Mouse (Mus musculus): ENCODE data around the gene Rhbdf2. TPM values are rescaled to one million over a fixed set of nuclear protein-coding genes. Genes with fewer than 3 reads are reported as not detected.
"Not testable (repeated sequence)": the region's sequence is repeated elsewhere in the genome, so short reads cannot be mapped to it uniquely, and the experiment has no call there.

Gene Rhbdf2
- total and polyA plus RNA-seq, 2 experiments from 2014 or later, result 6.1 to 19.0 TPM

DNA sequence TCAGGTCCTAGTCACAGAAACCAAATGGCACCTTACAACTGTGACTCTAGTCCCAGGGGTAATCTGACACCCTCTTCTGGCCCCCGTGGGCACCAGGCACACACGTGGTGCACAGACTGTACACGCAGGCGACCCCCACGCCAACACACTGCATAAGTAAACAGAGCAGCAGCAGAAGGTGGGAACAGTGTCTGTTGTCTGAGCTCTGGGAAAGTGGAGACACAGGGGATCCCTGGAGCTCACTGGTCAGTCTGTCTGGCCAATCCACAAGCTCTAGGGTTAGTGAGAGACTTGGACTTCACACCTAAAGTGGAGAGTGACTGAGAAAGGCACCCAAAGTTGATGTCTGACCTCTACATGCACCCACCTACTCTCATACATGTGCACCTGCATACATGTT lies 42.5 kb upstream of the Rhbdf2 start:
- Histone ChIP-seq H3K4me1 (ENCODE audit: control insufficient read depth, insufficient read depth) (peaks cover 17% of the 10 kb centered on the region), H3K27ac (ENCODE audit: low read depth) (no peak overlapping the region), H3K9me3 (replicated peaks; ENCODE audit: control insufficient read depth, low read length) (no peaks in the 10 kb centered on the region), H3K27me3 (ENCODE audit: control insufficient read depth, insufficient read depth, low read length) (no peaks in the 10 kb centered on the region), H3K9ac (replicated peaks; ENCODE audit: low read depth, low read length) (no peak overlapping the region), H3K4me3 (ENCODE audit: low read depth, low read length) (no peak overlapping the region), H3K36me3 (replicated peaks; ENCODE audit: control insufficient read depth, insufficient read depth, low read length) (peaks cover 16% of the 10 kb centered on the region), H3K4me2 (ENCODE audit: low read depth, low read length) (no peak overlapping the region)
- 29% methylated on average over 5 of the region's 5 CpGs for WGBS
- DNase-seq (ENCODE audit: low spot score), result no peak
- ATAC-seq (ENCODE audit: insufficient read depth, low read depth), result no peak
- no peak for TF ChIP-seq CTCF (IDR thresholded peaks at IDR 0.05; ENCODE audit: low read depth)
- TF ChIP-seq EP300 (IDR thresholded peaks at IDR 0.05; ENCODE audit: low read depth), result no peak

DNA sequence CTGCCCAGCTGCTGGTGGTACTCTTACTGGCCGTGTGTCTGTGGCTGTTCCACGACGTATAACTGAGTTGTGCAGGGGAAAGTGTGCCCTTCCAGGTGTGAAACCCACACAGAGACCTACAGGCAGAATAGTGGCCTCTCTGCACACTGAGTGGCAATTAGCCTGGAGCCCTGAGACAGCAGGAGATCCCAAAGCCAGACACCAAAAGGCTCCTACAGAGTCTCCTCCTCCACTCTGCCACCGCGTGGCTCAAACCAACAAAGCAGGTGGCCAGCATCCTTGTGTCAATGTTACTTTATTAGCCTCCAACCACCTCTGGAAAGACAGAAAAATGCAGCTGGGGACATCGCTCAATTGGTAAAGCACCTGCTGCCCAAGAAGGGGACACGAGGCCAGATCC lies 42.0 kb upstream of the Rhbdf2 start:
- Histone ChIP-seq H3K36me3 (replicated peaks; ENCODE audit: control insufficient read depth, insufficient read depth, low read length) (peaks cover 12% of the 10 kb centered on the region), H3K4me3 (ENCODE audit: low read depth, low read length) (no peak overlapping the region), H3K9me3 (replicated peaks; ENCODE audit: control insufficient read depth, low read length) (no peaks in the 10 kb centered on the region), H3K27me3 (ENCODE audit: control insufficient read depth, insufficient read depth, low read length) (no peaks in the 10 kb centered on the region), H3K27ac (ENCODE audit: low read depth) (no peak overlapping the region; the same call in 1 of the 2 replicates), H3K4me1 (ENCODE audit: control insufficient read depth, insufficient read depth) (peaks cover 15% of the 10 kb centered on the region), H3K9ac (replicated peaks; ENCODE audit: low read depth, low read length) (no peak overlapping the region), H3K4me2 (ENCODE audit: low read depth, low read length) (no peak overlapping the region)
- 50% methylated on average over 7 of the region's 7 CpGs for WGBS
- DNase-seq (ENCODE audit: low spot score) (no peak), ATAC-seq (ENCODE audit: insufficient read depth, low read depth) (no peak)
- no peak for TF ChIP-seq EP300 (IDR thresholded peaks at IDR 0.05; ENCODE audit: low read depth)
- TF ChIP-seq CTCF (IDR thresholded peaks at IDR 0.05; ENCODE audit: low read depth), result peak; percentile 43

DNA sequence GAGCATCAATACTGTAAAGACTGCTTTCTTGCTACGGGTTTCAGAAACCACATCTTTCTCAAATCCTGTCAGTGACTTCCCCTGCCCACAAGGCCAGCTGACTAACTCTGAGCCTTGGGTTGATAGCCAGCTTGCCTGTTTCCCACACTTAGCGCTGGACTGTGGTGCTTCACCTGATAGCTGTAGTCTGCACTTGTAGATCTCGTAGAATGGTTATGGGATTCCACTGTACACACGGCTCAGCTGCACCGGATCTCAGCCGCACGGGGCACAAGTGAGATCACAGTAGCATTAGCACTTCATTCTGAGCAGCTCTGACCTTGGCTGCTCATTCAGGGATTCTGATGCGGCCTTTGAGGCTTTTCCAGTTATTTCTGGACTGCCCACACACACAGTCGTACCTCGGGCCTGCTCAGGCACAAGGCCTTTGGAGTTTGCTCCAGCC lies 41.6 kb upstream of the Rhbdf2 start:
- no peak overlapping the region for H3K9ac ChIP-seq (replicated peaks; ENCODE audit: low read depth, low read length)
- DNase-seq (ENCODE audit: low spot score), result no peak

DNA sequence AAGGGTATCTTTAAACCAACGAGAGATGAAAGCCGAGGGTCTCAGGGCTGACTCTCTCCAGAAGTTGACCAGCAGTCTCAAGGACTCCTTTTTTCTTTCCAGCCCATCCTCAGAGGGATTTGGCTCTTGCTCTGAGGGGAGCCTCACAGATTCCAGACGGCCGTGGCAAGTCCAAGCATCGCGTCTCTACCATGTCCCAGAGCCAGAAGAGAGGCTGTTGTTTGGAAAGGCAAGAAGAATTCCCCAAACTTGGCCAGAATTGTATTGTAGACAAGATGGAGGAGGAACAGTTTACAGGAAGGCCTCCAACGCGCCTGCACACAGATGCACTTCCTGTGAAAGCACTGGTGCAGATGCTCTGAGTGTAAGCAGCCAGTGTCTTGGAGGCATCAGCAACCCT lies 41.1 kb upstream of the Rhbdf2 start:
- DNase-seq (ENCODE audit: low spot score) (no peak), ATAC-seq (ENCODE audit: insufficient read depth, low read depth) (no peak)
- TF ChIP-seq EP300 (IDR thresholded peaks at IDR 0.05; ENCODE audit: low read depth), result no peak
- TF ChIP-seq CTCF (IDR thresholded peaks at IDR 0.05; ENCODE audit: low read depth), result no peak
- H3K4me3 ChIP-seq (ENCODE audit: low read depth, low read length), result no peak overlapping the region
- H3K4me1 ChIP-seq (ENCODE audit: control insufficient read depth, insufficient read depth), result peaks cover 12% of the 10 kb centered on the region
- no peaks in the 10 kb centered on the region for H3K9me3 ChIP-seq (replicated peaks; ENCODE audit: control insufficient read depth, low read length)
- no peaks in the 10 kb centered on the region for H3K27me3 ChIP-seq (ENCODE audit: control insufficient read depth, insufficient read depth, low read length)
- peaks cover 3% of the 10 kb centered on the region for H3K36me3 ChIP-seq (replicated peaks; ENCODE audit: control insufficient read depth, insufficient read depth, low read length)
- WGBS, result 70% methylated on average over 8 of the region's 8 CpGs
- no peak overlapping the region for H3K9ac ChIP-seq (replicated peaks; ENCODE audit: low read depth, low read length)
- peak overlapping the region; percentile 41; the same call in 1 of the 2 replicates for H3K27ac ChIP-seq (ENCODE audit: low read depth)
- H3K4me2 ChIP-seq (ENCODE audit: low read depth, low read length), result no peak overlapping the region

More for the DNA sequence above, 41.6 kb upstream of the Rhbdf2 start:
- Histone ChIP-seq H3K27ac (ENCODE audit: low read depth) (peak overlapping the region; percentile 41; the same call in 1 of the 2 replicates), H3K4me2 (ENCODE audit: low read depth, low read length) (no peak overlapping the region), H3K4me3 (ENCODE audit: low read depth, low read length) (no peak overlapping the region), H3K27me3 (ENCODE audit: control insufficient read depth, insufficient read depth, low read length) (no peaks in the 10 kb centered on the region), H3K36me3 (replicated peaks; ENCODE audit: control insufficient read depth, insufficient read depth, low read length) (peaks cover 7% of the 10 kb centered on the region), H3K9me3 (replicated peaks; ENCODE audit: control insufficient read depth, low read length) (no peaks in the 10 kb centered on the region), H3K4me1 (ENCODE audit: control insufficient read depth, insufficient read depth) (peaks cover 15% of the 10 kb centered on the region)
- ATAC-seq (ENCODE audit: insufficient read depth, low read depth), result no peak
- no peak for TF ChIP-seq CTCF (IDR thresholded peaks at IDR 0.05; ENCODE audit: low read depth)
- TF ChIP-seq EP300 (IDR thresholded peaks at IDR 0.05; ENCODE audit: low read depth), result no peak
- WGBS, result 47% methylated on average over 10 of the region's 10 CpGs

DNA sequence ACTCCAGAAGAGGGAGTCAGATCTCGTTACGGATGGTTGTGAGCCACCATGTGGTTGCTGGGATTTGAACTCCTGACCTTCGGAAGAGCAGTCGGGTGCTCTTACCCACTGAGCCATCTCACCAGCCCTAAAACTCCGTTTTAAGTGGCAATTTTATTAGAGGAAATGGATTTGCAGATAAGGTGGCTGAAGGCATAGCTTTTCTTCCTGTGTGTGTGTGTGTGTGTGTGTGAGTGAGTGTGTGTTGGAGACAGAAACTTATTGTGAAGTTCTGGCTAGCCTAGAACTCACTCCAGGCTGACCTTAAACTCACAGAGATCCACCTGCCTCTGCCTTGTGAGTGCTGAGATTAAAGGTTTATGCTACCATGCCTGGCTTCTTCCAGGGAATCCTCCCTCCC lies 40.2 kb upstream of the Rhbdf2 start:
- not testable (repeated sequence) for DNase-seq (ENCODE audit: low spot score); H3K4me3 ChIP-seq (ENCODE audit: low read depth, low read length); ATAC-seq (ENCODE audit: insufficient read depth, low read depth); H3K4me2 ChIP-seq (ENCODE audit: low read depth, low read length); H3K9ac ChIP-seq (replicated peaks; ENCODE audit: low read depth, low read length); H3K36me3 ChIP-seq (replicated peaks; ENCODE audit: control insufficient read depth, insufficient read depth, low read length); H3K27me3 ChIP-seq (ENCODE audit: control insufficient read depth, insufficient read depth, low read length); H3K27ac ChIP-seq (ENCODE audit: low read depth); H3K9me3 ChIP-seq (replicated peaks; ENCODE audit: control insufficient read depth, low read length)
- peaks cover 12% of the 10 kb centered on the region for H3K4me1 ChIP-seq (ENCODE audit: control insufficient read depth, insufficient read depth)
- 63% methylated on average over 3 of the region's 5 CpGs for WGBS

DNA sequence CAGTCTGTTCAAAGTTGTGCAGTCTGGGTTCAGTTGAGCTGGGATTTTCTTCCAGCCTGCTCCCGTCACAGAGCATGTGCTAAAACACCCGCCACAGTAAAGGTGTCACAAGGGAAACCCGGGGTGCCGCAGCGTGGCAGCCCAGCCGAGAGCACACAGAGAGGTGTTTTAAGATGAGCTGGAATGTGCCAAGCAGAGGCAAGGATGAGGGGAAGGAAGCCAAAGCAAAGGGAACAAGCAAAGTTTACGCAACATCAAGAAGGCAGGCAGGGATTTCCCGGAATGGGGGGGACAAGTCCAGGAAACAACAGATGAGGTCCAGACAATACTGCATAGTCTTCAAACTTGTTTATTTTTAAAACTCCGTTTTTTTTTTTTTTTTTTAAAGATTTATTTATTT lies 39.7 kb upstream of the Rhbdf2 start:
- H3K27me3 ChIP-seq (ENCODE audit: control insufficient read depth, insufficient read depth, low read length), result 0 out of 2 replicates have a peak, but pooled peaks cover 4% of the 10 kb centered on the region
- H3K4me3 ChIP-seq (ENCODE audit: low read depth, low read length), result no peak overlapping the region
- no peak overlapping the region for H3K27ac ChIP-seq (ENCODE audit: low read depth)
- no peaks in the 10 kb centered on the region for H3K9me3 ChIP-seq (replicated peaks; ENCODE audit: control insufficient read depth, low read length)
- H3K4me2 ChIP-seq (ENCODE audit: low read depth, low read length), result no peak overlapping the region
- no peak overlapping the region for H3K9ac ChIP-seq (replicated peaks; ENCODE audit: low read depth, low read length)
- DNase-seq (ENCODE audit: low spot score), result no peak
- ATAC-seq (ENCODE audit: insufficient read depth, low read depth), result no peak
- WGBS, result 49% methylated on average over 9 of the region's 9 CpGs
- peaks cover 15% of the 10 kb centered on the region for H3K4me1 ChIP-seq (ENCODE audit: control insufficient read depth, insufficient read depth)
- no peak for TF ChIP-seq EP300 (IDR thresholded peaks at IDR 0.05; ENCODE audit: low read depth)
- TF ChIP-seq CTCF (IDR thresholded peaks at IDR 0.05; ENCODE audit: low read depth), result no peak
- H3K36me3 ChIP-seq (replicated peaks; ENCODE audit: control insufficient read depth, insufficient read depth, low read length), result no peaks in the 10 kb centered on the region
